Mouse (Mus musculus) T-helper 2 cell (primary cell): ENCODE data around the gene Gria4.
"Not testable (repeated sequence)": the region's sequence is repeated elsewhere in the genome, so short reads cannot be mapped to it uniquely, and the experiment has no call there.

Experiments used
- in situ Hi-C: fragments of 300-600 bp; cut with MboI, MseI; formaldehyde crosslinking; loops from one replicate; pipeline ENCODE4 v1.15.1; 2025; ENCODE audit warnings: high pct_unique_total_duplicates

Gria4 gene

DNA sequence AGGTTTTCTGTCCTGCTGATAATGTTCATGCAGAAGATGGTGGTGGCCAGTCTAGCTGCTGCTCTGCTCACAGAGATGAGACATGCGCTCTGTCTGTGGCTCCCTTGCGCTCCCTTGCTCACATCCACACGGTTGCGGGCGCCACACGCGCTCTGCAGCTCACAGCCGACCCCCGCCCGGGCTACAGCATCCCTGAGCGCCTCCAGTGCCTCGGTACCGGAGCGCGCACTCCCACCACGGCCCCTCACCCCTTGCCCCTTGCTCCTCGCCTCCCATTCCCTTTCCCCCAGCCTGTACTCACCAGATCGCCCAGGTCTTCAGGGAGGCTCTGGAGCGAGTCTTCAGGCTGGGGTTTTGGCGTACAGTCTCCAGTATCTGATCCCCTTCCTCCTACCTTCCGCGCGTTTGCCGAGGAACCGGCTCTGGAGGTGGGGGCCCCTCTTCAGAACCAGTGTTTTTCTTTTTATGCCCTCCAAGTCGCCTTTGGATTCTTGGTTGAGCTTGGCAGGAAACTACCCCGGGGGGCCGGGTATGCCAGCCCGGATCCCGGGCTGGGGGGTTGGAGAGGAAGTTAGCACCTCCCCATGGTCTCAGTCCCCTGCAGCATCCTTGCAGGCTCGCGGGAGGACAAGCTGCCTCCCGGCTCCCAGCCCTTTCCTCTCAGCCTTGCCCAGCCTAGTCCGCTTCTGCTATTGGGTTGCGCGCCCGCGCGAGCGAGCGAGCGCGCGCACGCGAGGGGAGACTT, at the start of gene Gria4:
Gria4 (minus strand) TSS at position 691 of the 745 bp plus-strand sequence.
- in situ Hi-C loops, result no loop called here

GRCm38 (mm10) chr9:4810941-4811340, 14.9 kb upstream of the Gria4 start:
- in situ Hi-C loops, result not testable (repeated sequence)

GRCm38 (mm10) chr9:4803151-4803755, 7.2 kb upstream of the Gria4 start:
- in situ Hi-C loops, result no loop called here

- in situ Hi-C loops, result no loop called here
These were observed 1.4 kb upstream of the Gria4 start for GRCm38 (mm10) chr9:4797396-4797795.

GRCm38 (mm10) chr9:4796289-4796645, 233 bp upstream of the Gria4 start:
- in situ Hi-C loops, result no loop called here

DNA sequence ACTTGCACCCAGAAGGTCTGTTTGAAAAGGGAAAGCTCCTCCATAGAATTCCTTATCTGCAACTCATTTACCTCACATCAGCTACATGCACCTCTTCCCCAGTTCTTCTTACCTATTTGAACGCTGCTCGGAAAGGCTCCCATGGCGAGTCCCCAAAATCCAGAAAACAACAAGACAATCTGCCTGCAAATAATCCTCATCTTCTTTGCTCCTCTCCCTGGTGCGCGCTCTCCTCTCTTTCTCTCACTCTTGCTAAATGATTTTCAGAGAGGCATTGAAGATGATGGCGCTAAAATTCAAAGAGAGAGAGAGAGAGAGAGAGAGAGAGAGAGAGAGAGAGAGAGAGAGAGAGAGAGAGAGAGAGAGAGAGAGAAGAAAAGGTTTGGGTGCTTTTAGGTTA, 959 bp downstream of the Gria4 start:
- in situ Hi-C loops, result no loop called here

DNA sequence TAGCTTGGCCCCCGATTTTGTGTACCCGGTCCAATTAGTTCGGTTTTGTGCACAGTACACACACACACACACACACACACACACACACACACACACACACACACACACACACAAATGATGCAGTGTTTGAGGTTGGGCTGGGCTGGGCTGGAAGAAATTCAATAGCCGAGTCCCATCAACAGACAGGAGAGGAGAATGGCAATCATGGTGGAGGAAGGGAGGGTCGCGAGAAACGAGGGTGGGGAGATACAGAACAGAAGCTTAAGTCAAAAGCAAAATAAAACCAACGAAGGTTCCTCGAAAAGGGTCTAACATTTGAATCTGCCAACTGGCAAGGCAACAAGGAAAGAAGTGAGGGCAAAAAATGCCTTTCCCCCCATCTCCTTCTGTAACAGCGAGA, 1.6 kb downstream of the Gria4 start:
- in situ Hi-C loops, result no loop called here

- in situ Hi-C loops, result not testable (repeated sequence)
These were observed 46.6 kb downstream of the Gria4 start for GRCm38 (mm10) chr9:4749407-4749806.

DNA sequence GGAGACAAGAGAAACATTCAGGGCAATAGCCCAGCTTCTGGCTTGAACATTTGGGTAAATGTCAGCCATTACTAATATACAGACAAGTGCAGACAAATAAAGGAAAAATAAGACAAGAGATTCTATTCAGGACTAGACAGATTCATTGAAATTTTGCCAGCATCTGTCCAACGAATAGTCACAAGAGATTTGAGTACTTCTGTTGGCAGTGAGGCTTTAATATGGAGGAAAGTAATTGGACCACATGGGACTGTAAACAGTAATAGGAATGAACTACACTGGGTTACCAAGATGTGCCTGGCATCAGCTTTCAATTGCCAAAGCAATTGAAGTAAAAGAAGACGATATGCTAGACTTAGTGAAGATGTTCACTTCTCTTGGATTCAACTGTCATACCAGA, 81.9 kb downstream of the Gria4 start:
- in situ Hi-C loops, result no loop called here

- in situ Hi-C loops, result no loop called here
These were observed 83.7 kb downstream of the Gria4 start for GRCm38 (mm10) chr9:4712367-4712766.

- in situ Hi-C loops, result no loop called here
These were observed 108.9 kb downstream of the Gria4 start for GRCm38 (mm10) chr9:4687149-4687548.

DNA sequence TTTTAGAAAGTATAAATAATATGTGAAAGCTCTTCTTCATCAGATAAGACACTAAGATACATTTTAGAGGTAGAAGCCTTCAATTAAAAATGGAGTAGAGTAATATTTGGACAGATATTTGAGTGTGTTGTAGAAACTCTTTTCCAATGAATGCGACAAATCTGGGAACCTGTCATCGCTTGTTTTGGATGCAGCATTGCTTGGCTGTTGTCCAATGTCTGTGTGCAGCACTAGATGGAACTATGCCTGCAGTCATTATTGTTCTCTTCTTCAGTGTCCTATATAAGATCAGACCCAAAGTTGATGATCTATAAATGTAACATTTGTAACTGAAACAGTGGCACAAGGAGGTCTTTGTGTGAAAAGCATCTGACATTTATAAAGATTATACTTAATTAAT, 115.8 kb downstream of the Gria4 start:
- in situ Hi-C loops, result no loop called here

DNA sequence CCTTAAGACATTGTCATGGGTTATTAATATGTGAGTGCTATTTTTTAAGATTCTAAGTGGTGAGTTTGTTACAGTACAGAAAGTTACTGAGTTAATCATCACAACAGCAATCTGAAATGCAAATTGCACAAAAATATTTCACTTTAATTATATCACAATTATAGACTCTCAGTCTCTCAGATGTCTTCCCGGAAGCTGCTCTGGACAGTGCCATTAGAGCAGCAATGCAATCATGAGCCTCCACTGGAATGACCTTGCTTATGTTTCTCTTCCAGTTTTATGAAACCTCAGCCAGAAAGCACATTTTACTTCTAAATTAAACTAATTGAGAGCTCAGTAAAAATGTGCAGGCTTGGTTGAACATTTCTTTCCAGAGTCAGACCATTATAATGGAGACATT, 116.9 kb downstream of the Gria4 start:
- in situ Hi-C loops, result no loop called here

GRCm38 (mm10) chr9:4665691-4666090, 130.3 kb downstream of the Gria4 start:
- in situ Hi-C loops, result no loop called here

DNA sequence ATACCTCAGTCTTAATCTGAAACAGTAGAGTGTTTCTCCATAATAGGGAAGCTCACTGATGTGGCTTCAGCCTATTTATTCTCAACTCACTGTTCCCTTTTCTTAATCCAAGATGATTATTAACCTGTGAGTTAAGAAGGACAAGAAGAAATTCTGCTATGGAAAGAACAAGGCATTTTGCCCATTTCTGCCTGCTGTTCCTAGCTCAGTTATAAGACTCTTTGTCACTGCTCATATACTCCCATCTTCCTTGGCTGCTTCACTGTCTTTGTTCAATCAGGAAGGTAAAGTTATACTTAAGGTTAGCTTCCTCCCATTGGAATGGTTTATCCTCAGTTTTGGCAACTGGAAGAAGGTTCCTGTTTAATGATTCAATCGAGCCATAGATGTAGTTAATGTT, 133.6 kb downstream of the Gria4 start:
- in situ Hi-C loops, result no loop called here

DNA sequence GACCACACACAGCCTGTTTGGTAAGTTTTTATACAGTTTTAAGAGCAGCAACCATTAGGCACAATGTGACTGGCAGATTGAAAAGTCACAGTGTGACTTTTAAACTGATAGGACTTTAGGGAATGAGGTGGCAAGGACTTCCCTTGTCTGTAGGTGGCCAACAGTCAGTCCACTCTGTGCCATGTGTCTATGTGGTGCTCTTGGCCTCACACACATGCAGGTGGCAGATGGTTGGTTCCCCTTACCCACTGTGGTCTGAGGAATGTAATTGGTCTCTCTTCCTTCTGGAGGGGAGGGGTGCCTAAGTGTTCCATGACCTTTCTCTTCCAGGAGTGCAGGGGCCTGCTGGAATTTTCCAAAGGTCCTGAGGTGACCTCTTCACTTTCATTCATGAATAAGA, 137.1 kb downstream of the Gria4 start:
- in situ Hi-C loops, result no loop called here

DNA sequence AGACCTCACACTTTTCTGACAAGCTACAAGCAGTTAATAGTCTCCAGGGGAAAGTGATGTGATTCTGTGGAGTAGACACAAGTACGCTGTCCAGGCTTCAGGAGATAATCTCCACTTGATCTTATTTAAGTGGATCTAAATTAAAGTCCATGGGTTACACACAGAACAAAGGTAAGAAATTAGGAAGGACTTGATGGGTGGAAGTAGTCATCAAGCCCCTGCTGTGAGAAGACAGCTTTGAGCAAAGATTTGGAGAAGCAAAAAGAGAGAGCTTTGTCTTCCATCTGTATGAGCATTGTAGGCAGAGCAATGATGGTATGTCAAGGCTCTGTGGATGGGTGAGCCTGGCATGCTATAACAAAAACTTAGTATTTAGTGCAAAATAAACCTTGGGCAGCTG, 141.7 kb downstream of the Gria4 start:
- in situ Hi-C loops, result no loop called here

DNA sequence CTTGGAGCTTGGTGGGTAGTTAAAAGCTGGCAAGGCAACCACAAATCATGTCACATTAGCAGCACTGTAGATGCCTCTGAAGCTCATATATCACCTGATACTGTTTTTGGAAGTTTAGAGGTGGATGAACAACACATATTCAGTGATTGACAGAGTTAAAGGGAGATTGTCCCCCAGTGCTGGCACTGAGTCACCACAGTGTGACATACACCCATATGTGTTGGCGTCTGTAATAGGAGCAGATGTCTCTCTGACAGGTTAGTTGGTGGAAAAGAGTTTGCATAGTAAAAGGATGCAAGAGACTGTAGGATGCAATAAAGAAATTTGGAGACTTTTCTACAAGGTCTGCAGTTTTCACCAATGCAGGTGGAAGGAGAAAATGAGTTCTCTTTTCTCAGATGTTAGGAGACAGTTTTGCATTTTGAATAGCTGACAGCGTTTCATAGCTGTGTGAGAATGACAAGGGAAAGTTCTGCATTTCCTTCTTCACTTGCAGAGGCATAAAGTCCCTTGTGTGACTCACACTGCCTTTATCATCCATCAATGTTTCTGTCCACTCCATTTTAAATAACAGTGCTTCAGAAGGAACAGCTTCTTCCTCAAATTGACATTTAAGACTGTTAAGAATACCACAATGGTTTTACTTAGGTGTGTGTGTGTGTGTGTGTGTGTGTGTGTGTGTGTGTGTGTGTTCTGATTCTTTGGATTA, 156.7 kb downstream of the Gria4 start:
- in situ Hi-C loops, result no loop called here

- in situ Hi-C loops, result no loop called here
These were observed 164.1 kb downstream of the Gria4 start for GRCm38 (mm10) chr9:4631910-4632309.

GRCm38 (mm10) chr9:4615286-4615685, 180.7 kb downstream of the Gria4 start:
- in situ Hi-C loops, result no loop called here

DNA sequence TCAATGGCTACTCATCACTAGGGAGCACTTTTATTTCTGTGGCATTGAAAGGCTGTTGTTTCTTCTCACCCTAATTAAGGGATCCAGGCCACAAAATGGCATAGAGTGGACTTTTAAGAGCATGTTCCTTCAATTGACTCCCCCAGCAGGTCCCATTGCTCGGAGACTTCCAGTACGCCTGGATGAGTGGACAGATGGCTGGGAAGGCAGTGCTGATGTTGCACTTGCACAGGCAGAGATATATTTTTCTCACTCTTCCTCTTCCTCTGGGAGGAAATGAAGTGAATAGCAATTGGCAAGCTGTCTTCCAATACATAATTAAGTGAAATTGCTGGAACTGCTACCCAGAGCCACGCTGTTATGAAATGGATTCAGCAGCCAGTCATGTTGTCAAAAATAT, 190.7 kb downstream of the Gria4 start:
- in situ Hi-C loops, result no loop called here

GRCm38 (mm10) chr9:4604236-4604635, 191.8 kb downstream of the Gria4 start:
- in situ Hi-C loops, result no loop called here

DNA sequence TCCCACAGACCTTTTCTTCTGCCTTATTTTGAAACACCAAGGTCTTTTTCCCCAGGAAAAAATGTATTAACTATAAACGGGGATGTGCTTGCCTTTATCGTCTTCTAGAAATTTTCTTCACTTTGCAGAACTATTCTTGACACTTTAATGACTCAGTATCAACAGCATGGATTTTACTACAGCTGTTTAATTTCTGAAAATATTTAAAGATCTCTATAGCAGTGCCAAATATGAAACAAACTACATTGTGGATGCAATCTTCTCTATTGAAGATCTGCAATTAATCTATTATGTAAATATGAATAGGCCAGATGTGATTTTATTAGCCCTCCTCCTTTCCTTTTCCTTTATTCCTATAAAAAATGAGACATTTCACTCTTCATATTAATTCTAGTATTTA, 194.2 kb downstream of the Gria4 start:
- in situ Hi-C loops, result no loop called here
